Mouse (Mus musculus): ENCODE data around the gene Smg1. TPM values are rescaled to one million over a fixed set of nuclear protein-coding genes. Genes with fewer than 3 reads are reported as not detected.

Gene Smg1
- total RNA-seq, 2 experiments from 2014 or later = 27.1 to 36.2 TPM

- no peak for DNase-seq
These were observed 102.2 kb downstream of the Smg1 start for GRCm38 (mm10) chr7:118141271-118141670.

GRCm38 (mm10) chr7:118135128-118135527 lies 108.3 kb downstream of the Smg1 start:
- no peak for DNase-seq

GRCm38 (mm10) chr7:118129430-118130041 lies 113.9 kb downstream of the Smg1 start, which contains the start of gene Arl6ip1:
TSS of gene Arl6ip1 (minus strand) at chr7:118129662.
- peak; percentile 90 for DNase-seq

GRCm38 (mm10) chr7:118128925-118129429 lies 114.5 kb downstream of the Smg1 start:
- DNase-seq = no peak

GRCm38 (mm10) chr7:118126219-118126875 lies 117.1 kb downstream of the Smg1 start:
- no peak for DNase-seq

- no peak for DNase-seq
These were observed 117.7 kb downstream of the Smg1 start for GRCm38 (mm10) chr7:118125736-118126135.

GRCm38 (mm10) chr7:118123512-118124411 lies 119.7 kb downstream of the Smg1 start:
- no peak for DNase-seq

- DNase-seq = no peak
These were observed 121.2 kb downstream of the Smg1 start for GRCm38 (mm10) chr7:118122235-118122634.

- DNase-seq = no peak
These were observed 122.8 kb downstream of the Smg1 start for GRCm38 (mm10) chr7:118120654-118121053.

- no peak for DNase-seq
These were observed 123.5 kb downstream of the Smg1 start for GRCm38 (mm10) chr7:118119946-118120345.

- DNase-seq = no peak
These were observed 124.3 kb downstream of the Smg1 start for GRCm38 (mm10) chr7:118119142-118119541.

GRCm38 (mm10) chr7:118118426-118118825 lies 125.0 kb downstream of the Smg1 start:
- DNase-seq = no peak

GRCm38 (mm10) chr7:118117539-118118210 lies 125.8 kb downstream of the Smg1 start:
- no peak for DNase-seq

GRCm38 (mm10) chr7:118116787-118117538 lies 126.5 kb downstream of the Smg1 start:
- no peak for DNase-seq

- peak; percentile 93 for DNase-seq
These were observed 127.4 kb downstream of the Smg1 start, which contains the start of gene Rps15a for GRCm38 (mm10) chr7:118115877-118116568. TSS of gene Rps15a (minus strand) at chr7:118116188.

- DNase-seq = no peak
These were observed 128.0 kb downstream of the Smg1 start for GRCm38 (mm10) chr7:118115533-118115876.

GRCm38 (mm10) chr7:118113541-118114297 lies 129.8 kb downstream of the Smg1 start:
- DNase-seq = no peak

GRCm38 (mm10) chr7:118111128-118111527 lies 132.3 kb downstream of the Smg1 start:
- DNase-seq = no peak

GRCm38 (mm10) chr7:118107671-118108070 lies 135.8 kb downstream of the Smg1 start:
- no peak for DNase-seq
